Mouse (Mus musculus) retina, postnatal 1 day (tissue): ENCODE data around the gene Lrp10.

Experiments used
- DNase-seq: peaks from one replicate; pipeline ENCODE4 v3.0.0-alpha.2; 2012

Gene Lrp10

DNA sequence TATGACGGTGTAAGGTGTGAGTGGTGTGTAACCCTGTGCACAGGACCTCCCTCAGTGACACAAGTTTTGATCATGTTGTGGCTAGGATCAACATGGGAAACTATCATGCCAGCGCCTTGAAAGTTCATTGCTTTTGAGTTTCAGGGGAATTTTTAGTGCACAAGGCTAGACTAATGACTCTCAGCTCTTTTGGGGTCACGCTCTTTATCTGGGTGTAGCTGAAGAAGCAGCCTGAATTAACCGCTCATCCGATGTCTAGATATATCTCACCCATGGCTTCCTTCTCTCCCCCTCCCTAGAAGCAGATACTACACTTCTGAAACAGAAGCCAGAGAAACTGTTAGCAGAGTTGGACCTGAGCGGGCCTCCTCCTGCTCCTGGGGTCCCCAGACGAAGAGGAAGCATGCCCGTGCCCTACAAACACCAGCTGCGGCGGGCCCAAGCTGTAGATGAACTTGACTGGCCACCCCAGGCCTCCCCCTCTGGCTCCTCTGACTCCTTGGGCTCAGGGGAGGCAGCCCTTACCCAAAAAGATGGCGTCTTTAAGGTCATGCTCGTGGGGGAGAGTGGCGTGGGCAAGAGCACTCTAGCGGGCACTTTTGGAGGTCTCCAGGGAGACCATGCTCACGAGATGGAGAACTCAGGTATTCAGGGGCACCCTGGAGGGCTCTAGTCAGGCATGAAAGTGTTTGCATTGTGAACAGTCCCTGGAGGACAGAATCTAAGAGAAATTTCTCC lies 13.4 kb downstream of the Lrp10 start:
- no peak for DNase-seq

DNA sequence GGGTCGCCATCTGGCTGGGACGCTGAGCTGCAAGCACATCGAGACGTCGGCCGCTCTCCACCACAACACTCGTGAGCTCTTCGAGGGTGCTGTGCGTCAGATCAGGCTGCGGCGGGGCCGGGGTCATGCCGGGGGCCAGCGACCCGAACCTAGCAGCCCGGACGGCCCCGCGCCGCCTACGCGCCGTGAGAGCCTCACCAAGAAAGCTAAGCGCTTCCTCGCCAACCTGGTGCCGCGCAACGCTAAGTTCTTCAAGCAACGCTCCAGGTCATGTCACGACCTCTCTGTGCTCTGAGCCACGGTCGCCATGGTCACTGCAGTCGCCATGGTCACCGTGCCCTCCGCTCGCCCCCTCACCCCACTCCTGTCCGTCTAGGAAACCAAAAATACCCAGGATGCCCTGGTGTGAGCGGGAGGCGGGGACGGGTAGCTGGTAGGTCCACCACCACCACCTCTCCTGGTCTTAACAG lies 15.5 kb downstream of the Lrp10 start:
- DNase-seq = peak; percentile 87

- DNase-seq = no peak
Measured at GRCm38 (mm10) chr14:54480673-54481072, 16.7 kb downstream of the Lrp10 start.

GRCm38 (mm10) chr14:54481402-54481801 lies 17.5 kb downstream of the Lrp10 start:
- DNase-seq = no peak

GRCm38 (mm10) chr14:54482498-54482897 lies 18.6 kb downstream of the Lrp10 start:
- DNase-seq = peak; percentile 64

- no peak for DNase-seq
Measured at GRCm38 (mm10) chr14:54485899-54486298, 22.0 kb downstream of the Lrp10 start.

- DNase-seq = no peak
Measured at GRCm38 (mm10) chr14:54487732-54488131, 23.8 kb downstream of the Lrp10 start.

- no peak for DNase-seq
Measured at GRCm38 (mm10) chr14:54488350-54488749, 24.4 kb downstream of the Lrp10 start.

DNA sequence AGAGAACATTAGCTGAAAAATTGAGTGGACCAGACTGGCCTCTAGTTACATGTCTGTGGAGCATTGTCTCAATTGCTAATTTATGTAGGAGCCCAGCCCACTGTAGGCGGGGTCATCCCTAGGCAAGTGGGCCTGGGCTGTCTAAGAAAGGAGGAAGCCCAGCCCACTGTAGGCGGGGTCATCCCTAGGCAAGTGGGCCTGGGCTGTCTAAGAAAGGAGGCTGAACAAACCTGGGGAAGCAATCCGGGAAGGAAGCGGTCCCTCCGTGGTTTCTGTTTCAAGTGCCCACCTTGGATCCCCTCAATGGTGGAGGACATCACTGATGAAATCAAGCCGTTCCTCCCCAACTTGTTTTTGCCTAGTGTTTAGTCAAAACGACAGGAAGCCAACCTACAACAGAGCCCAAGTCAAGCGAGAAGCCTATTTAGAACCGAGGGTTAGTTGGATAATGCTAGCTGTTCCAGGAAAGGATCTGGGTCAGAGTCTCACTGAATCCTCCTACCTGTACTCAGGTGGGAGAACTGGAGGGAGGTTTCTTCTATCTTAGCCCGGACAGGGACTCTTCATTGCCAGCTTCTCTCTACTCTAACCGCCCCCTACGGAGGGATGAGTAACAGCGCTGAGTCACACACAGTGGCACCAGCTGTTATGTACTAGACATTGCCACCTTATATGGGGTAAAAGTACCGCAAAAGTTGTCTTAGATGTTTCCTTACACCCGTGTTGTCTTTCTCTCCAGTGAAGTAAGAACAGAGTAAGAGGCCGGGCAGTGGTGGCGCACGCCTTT lies 28.6 kb downstream of the Lrp10 start:
- DNase-seq = no peak

DNA sequence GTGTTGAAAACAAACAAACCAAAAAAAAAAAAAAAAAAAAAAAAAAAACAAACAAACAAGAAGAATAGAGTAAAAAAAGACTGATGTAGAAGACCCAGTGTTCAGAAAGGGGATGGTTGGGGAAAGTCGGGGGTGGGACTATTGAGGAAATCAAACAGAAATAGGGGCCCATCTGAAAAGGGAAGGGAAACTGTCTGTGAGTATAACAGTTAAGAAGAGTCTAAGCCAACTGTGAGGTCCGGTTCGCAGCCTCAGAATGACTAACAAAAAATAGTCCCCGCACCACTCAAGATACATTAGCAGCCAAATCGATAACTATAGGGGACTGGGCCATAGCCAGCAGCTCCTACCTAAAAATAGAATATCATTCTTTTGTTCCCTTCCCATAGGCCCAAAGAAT lies 29.3 kb downstream of the Lrp10 start:
- DNase-seq = no peak

DNA sequence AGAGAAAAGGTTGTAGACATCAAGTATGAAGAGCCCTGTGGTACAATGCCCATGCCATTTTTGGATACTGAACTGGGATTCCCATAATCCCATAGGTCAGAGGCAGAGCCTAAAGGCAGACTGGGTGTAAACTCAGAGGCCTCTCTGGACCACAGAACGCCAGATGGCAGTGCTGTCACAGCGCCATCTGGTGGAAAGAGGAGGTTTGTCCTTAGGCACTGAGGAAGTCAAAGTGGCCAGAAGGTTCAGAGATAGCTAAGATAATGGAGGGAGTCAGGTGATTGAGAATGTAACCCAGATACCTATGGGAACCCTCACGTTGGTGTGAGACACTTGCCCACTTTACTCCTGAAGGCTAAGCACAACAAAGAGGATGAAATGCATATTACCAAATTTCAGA lies 30.3 kb downstream of the Lrp10 start:
- DNase-seq = peak; percentile 85

DNA sequence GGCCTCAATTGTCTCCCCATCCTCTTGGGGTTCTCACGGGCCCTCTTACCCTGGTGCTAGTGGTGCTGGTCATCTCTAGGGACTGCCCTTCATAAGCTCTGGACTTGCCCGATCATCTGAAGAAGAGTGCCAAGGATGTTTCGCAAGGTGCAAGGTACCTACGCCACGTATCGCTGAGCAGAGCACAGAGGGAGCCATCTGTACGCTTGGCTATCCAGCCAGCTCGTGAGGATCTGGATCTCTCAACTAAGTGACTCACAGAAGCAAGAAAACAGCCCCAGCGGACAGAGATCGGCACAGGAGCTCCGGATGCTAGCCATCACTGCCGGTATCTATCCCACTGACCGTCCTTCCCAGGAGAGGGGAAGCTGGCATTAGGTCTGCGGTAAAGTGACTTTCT lies 32.8 kb downstream of the Lrp10 start:
- DNase-seq = no peak

GRCm38 (mm10) chr14:54499330-54499729 lies 35.4 kb downstream of the Lrp10 start:
- DNase-seq = no peak

DNA sequence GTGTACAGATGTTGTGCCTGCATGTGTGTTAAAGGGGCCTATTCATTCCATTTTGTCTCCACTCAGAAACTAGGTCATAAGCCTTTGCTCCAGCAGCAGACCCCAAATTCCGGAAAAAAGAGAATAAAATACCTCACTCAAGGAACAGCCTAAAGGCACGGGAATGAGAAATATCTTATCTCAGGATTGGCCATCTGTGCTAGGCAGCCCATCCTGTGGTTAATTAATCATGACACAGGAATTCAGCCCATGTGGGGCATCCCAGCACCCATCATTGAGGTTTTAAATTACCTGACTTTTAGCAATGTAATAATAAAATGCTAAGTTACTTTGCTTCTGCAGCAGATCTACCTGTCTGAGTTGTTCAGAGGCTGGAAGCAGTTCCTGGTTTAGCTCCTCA lies 37.4 kb downstream of the Lrp10 start:
- DNase-seq = no peak

- DNase-seq = no peak
Measured at GRCm38 (mm10) chr14:54503092-54503491, 39.2 kb downstream of the Lrp10 start.

- DNase-seq = no peak
Measured at GRCm38 (mm10) chr14:54509774-54510173, 45.8 kb downstream of the Lrp10 start.

GRCm38 (mm10) chr14:54516710-54517310 lies 52.9 kb downstream of the Lrp10 start:
- DNase-seq = no peak
